Mouse (Mus musculus): ENCODE measurements at regions not wholly inside any gene's neighbourhood (a gene's known extent, or its start where the extent isn't known, plus 50 kb on each side); places are given as distances from the start of the nearest gene placed in this dataset.
A peak's percentile ranks its signal among the peaks of the same experiment; 100 is the strongest.
"Not testable (repeated sequence)": the region's sequence is repeated elsewhere in the genome, so short reads cannot be mapped to it uniquely, and the experiment has no call there.

- intact Hi-C loops (cut with DNase I), result no loop called here
- no peak for DNase-seq
Observed at GRCm38 (mm10) chr15:25252648-25253567, 160.7 kb downstream of the Basp1 start.

- intact Hi-C loops (cut with DNase I), result no loop called here
- DNase-seq, result no peak
Observed at GRCm38 (mm10) chr15:25245631-25246030, 167.9 kb downstream of the Basp1 start.

GRCm38 (mm10) chr15:25237665-25238664, 175.6 kb downstream of the Basp1 start:
- intact Hi-C loops (cut with DNase I), result no loop called here

GRCm38 (mm10) chr15:25236191-25236723, 177.3 kb downstream of the Basp1 start:
- intact Hi-C loops (cut with DNase I), result no loop called here

More at GRCm38 (mm10) chr15:25237665-25238664, 175.6 kb downstream of the Basp1 start:
- no peak for DNase-seq

GRCm38 (mm10) chr15:25234064-25234700, 179.4 kb downstream of the Basp1 start:
- no peak for DNase-seq
- intact Hi-C loops (cut with DNase I), result no loop called here

More at GRCm38 (mm10) chr15:25236191-25236723, 177.3 kb downstream of the Basp1 start:
- DNase-seq, result no peak

GRCm38 (mm10) chr15:25230213-25230612, 183.4 kb downstream of the Basp1 start:
- no peak for DNase-seq
- intact Hi-C loops (cut with DNase I), result no loop called here

GRCm38 (mm10) chr15:25229807-25230206, 183.8 kb downstream of the Basp1 start:
- intact Hi-C loops (cut with DNase I), result no loop called here
- DNase-seq, result no peak

GRCm38 (mm10) chr15:25227496-25227895, 186.1 kb downstream of the Basp1 start:
- intact Hi-C loops (cut with DNase I), result no loop called here

GRCm38 (mm10) chr15:25225936-25226335, 187.6 kb downstream of the Basp1 start:
- no peak for DNase-seq
- intact Hi-C loops (cut with DNase I), result no loop called here

More at GRCm38 (mm10) chr15:25227496-25227895, 186.1 kb downstream of the Basp1 start:
- DNase-seq, result no peak

GRCm38 (mm10) chr15:25225431-25225830, 188.1 kb downstream of the Basp1 start:
- DNase-seq, result no peak
- intact Hi-C loops (cut with DNase I), result no loop called here

- intact Hi-C loops (cut with DNase I), result no loop called here
- no peak for DNase-seq
Observed at GRCm38 (mm10) chr15:25221749-25222148, 191.8 kb downstream of the Basp1 start.

GRCm38 (mm10) chr15:25216375-25216774, 197.2 kb downstream of the Basp1 start:
- intact Hi-C loops (cut with DNase I), result no loop called here
- no peak for DNase-seq

GRCm38 (mm10) chr15:25202097-25202496, 211.5 kb downstream of the Basp1 start:
- intact Hi-C loops (cut with DNase I), result no loop called here
- no peak for DNase-seq

GRCm38 (mm10) chr15:25200249-25200648, 213.3 kb downstream of the Basp1 start:
- intact Hi-C loops (cut with DNase I); DNase-seq: not testable (repeated sequence)

- no peak for DNase-seq
Observed at GRCm38 (mm10) chr15:25187881-25188326, 225.7 kb downstream of the Basp1 start.

GRCm38 (mm10) chr15:25172755-25173154, 240.8 kb downstream of the Basp1 start:
- DNase-seq, result no peak
- intact Hi-C loops (cut with DNase I), result no loop called here

More at GRCm38 (mm10) chr15:25187881-25188326, 225.7 kb downstream of the Basp1 start:
- intact Hi-C loops (cut with DNase I), result no loop called here

- intact Hi-C loops (cut with DNase I), result no loop called here
- no peak for DNase-seq
Observed at GRCm38 (mm10) chr15:25146371-25146770, 267.2 kb downstream of the Basp1 start.

- intact Hi-C loops (cut with DNase I), result no loop called here
- no peak for DNase-seq
Observed at GRCm38 (mm10) chr15:25144228-25144627, 269.3 kb downstream of the Basp1 start.

GRCm38 (mm10) chr15:25140389-25141181, 273.0 kb downstream of the Basp1 start:
- peak in 1 of 2 experiments; percentile 5 for DNase-seq
- intact Hi-C loops (cut with DNase I), result no loop called here

Measured in heart, postnatal 36 days (tissue).